Mouse (Mus musculus) Patski (cell line): ENCODE measurements around the gene Rptor. TPM values are rescaled to one million over a fixed set of nuclear protein-coding genes. Genes with fewer than 3 reads are reported as not detected.

Source experiments
- ATAC-seq: fragments of 100-300 bp; one replicate; pipeline ENCODE4 v1.8.0; 2021
- CTCF ChIA-PET: fragments of 350-600 bp; sonication (Branson Sonifier 250); formaldehyde crosslinking; loops from one replicate; lab custom pipeline; 2022; ENCODE audit warnings: inconsistent platforms; lab: Charles Lee
- POLR2A ChIA-PET: fragments of 350-600 bp; sonication (Branson Sonifier 250); formaldehyde crosslinking; loops from one replicate; lab custom pipeline; 2022; ENCODE audit warnings: antibody characterized with exemption, inconsistent platforms; lab: Charles Lee
- DNase-seq: peaks from one replicate; pipeline ENCODE4 v3.0.0-alpha.2; 2011; ENCODE audit warnings: low read depth, low spot score
- H3K27me3 ChIP-seq: fragments of 371-371 bp; one replicate; pipeline ENCODE4 v1.5.1; 2021
- CTCF ChIP-seq: fragments of 100-300 bp; IDR thresholded peaks from one replicate; pipeline ENCODE4 v1.5.1; 2021
- in situ Hi-C: fragments of 300-500 bp; cut with MboI; formaldehyde crosslinking; loops from 3 replicates; pipeline ENCODE4 v1.11.1; 2018; ENCODE audit warnings: low pct_unique_long_range_greater_than_20kb, mixed read lengths
- polyA plus RNA-seq: library from polyadenylated mRNA; unstranded; gene quantifications from one replicate; pipeline ENCODE4 v1.2.3, GENCODE M21; 2021

Gene Rptor
- polyA plus RNA-seq, 1 experiment from 2014 or later: 27.9 TPM

DNA sequence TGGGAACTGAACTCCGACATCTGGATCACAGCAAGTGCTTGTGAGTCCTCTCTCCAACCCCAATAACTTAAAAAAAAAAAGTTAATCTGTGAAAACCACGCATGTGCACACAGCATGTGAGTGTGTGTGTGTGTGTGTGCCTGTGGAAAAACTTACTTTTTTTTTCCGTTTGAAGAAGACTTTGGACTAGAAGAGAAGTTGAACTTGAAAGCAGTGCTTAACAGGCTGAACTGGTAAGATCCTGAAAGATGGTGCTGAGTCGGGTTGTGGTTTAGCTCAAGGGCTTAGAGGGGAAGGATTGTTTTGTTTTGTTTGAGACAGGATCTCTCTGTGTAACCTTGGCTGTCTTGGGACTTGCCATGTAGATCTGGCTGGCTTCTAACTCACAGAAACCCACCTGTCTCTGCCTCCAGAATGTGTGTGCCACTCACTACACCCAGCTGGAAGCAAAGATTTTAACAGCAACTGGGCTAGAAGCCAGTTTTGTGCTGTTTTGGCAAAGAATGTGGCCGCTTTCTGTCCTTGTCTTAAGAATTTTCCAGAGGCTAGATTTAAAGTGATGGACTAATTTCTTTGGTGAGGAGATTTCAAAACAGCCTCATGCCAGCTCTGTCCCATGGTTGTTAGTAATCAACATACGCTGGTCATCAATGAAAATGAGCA, 327.0 kb downstream of the Rptor start:
- ATAC-seq (no peak), DNase-seq (no peak)
- in situ Hi-C loops: no loop called here
- ChIA-PET CTCF (no interaction called here), POLR2A (interaction anchor here (0.6 kb wide), 1 partner anchor 34 kb away, joined by 5 read pairs; no protein-coding TSS in a partner anchor)
- no peaks in the 10 kb centered on the region for H3K27me3 ChIP-seq
- no peak for TF ChIP-seq CTCF

DNA sequence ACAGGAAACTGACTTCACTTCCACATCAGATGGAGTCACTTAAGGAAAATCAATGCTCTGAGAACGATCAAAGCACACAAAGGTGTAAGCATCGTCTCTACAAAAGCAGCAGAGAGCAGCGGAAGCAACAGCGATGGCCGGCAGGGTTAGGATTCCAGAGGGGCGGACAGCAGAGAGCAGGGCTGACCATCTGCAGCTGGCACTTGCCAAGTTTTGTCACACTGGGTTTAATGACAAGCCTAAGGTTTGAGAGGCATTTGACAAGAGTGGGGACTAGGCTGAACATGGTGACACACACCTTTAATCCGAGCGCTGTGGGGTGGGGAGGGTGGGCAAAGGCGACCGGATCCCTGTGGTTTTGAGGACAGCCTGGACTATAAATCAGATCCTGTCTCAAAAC, 329.1 kb downstream of the Rptor start:
- POLR2A ChIA-PET: no interaction called here
- in situ Hi-C loops: no loop called here
- DNase-seq (no peak), ATAC-seq (no peak)
- CTCF ChIA-PET: interaction anchor here (1.1 kb wide), 1 partner anchor 59 kb away, joined by 3 read pairs; no protein-coding TSS in a partner anchor
- no peaks in the 10 kb centered on the region for H3K27me3 ChIP-seq
- no peak for TF ChIP-seq CTCF

GRCm38 (mm10) chr11:119933142-119933541, 330.4 kb downstream of the Rptor start:
- no peaks in the 10 kb centered on the region for H3K27me3 ChIP-seq
- TF ChIP-seq CTCF: no peak
- DNase-seq (peak; percentile 89), ATAC-seq (peak; percentile 86)
- ChIA-PET POLR2A (interaction anchor here (1.0 kb wide), 1 partner anchor 13 kb away, joined by 4 read pairs; no protein-coding TSS in a partner anchor), CTCF (interaction anchor here (1.0 kb wide), 2 partner anchors 46 to 58 kb away, joined by 3 to 6 read pairs; no protein-coding TSS in a partner anchor)
- in situ Hi-C loops: no loop called here

- no peak for TF ChIP-seq CTCF
- ChIA-PET CTCF (interaction anchor here (0.9 to 1.9 kb wide), 7 partner anchors 8 to 68 kb away, joined by 3 to 6 read pairs (median 3); no protein-coding TSS in a partner anchor), POLR2A (interaction anchor here (0.6 to 1.0 kb wide), 3 partner anchors 14 to 153 kb away, joined by 4 to 5 read pairs (median 5); no protein-coding TSS in a partner anchor)
- no peak for ATAC-seq
- in situ Hi-C loops: no loop called here
- no peak for DNase-seq
- no peaks in the 10 kb centered on the region for H3K27me3 ChIP-seq
Measured at GRCm38 (mm10) chr11:119933819-119934583, 331.3 kb downstream of the Rptor start.

- POLR2A ChIA-PET: no interaction called here
- no peak for TF ChIP-seq CTCF
- CTCF ChIA-PET: interaction anchor here (0.6 to 1.9 kb wide), 6 partner anchors 9 to 67 kb away, joined by 3 to 6 read pairs (median 3); no protein-coding TSS in a partner anchor
- no peak for ATAC-seq
- in situ Hi-C loops: no loop called here
- DNase-seq: no peak
- no peaks in the 10 kb centered on the region for H3K27me3 ChIP-seq
Measured at GRCm38 (mm10) chr11:119934773-119935172, 332.1 kb downstream of the Rptor start.

GRCm38 (mm10) chr11:119935457-119935856, 332.8 kb downstream of the Rptor start:
- in situ Hi-C loops: no loop called here
- CTCF ChIA-PET: interaction anchor here (0.6 to 1.9 kb wide), 8 partner anchors 9 to 67 kb away, joined by 3 to 6 read pairs (median 3); no protein-coding TSS in a partner anchor
- TF ChIP-seq CTCF: no peak
- H3K27me3 ChIP-seq: no peaks in the 10 kb centered on the region
- DNase-seq (no peak), ATAC-seq (no peak)
- POLR2A ChIA-PET: no interaction called here

DNA sequence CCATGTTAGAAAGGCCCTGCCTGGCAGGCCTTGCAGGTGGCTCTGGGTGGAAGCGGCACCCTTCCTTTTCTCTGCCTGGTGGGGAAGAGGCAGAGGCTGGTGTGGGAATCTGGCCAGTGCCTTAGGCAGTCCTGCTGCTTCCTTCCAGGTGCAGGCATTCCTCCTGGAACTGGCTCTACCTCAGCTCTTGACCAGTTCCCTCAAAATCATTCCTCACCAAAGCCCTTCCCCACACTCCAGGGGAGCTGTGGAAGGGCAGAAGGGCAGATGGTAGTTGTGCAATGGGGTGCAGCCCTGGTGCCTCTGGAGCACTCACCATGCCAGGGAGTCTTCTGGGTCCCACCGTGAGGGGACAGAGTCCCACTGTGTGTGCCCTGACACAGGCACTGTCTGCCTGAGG, 333.8 kb downstream of the Rptor start:
- H3K27me3 ChIP-seq: no peaks in the 10 kb centered on the region
- in situ Hi-C loops: no loop called here
- no peak for ATAC-seq
- TF ChIP-seq CTCF: no peak
- no peak for DNase-seq
- ChIA-PET CTCF (interaction anchor here (1.0 to 2.8 kb wide), 3 partner anchors 10 to 55 kb away, joined by 3 to 10 read pairs (median 5); no protein-coding TSS in a partner anchor), POLR2A (interaction anchor here (1.0 kb wide), 1 partner anchor 23 kb away, joined by 3 read pairs; the partner anchor contains the start of gene Chmp6)

DNA sequence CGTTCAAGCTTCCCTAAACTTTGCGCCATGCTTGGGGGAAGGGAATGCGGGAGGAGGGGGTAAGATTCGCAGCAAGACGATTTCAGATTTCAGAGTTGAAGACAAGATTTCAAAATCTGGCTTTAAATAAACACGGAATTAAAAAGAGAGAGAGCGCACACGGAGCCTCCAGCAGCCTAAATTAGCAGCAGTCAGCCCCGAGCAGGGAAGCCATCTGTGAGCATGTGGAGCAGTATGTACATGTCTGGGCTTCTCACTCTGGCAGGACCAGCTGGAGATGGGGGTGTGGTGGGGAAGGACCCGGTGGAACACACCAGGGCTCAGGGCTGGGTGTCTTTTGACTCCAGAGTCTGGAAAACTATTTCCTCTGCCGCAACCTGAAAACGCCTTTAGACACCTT, 334.5 kb downstream of the Rptor start:
- TF ChIP-seq CTCF: no peak
- ATAC-seq (no peak), DNase-seq (no peak)
- in situ Hi-C loops: no loop called here
- ChIA-PET POLR2A (interaction anchor here (1.0 kb wide), 1 partner anchor 24 kb away, joined by 3 read pairs; the partner anchor contains the start of gene Chmp6), CTCF (interaction anchor here (1.3 to 2.8 kb wide), 3 partner anchors 11 to 54 kb away, joined by 3 to 10 read pairs (median 5); no protein-coding TSS in a partner anchor)
- H3K27me3 ChIP-seq: no peaks in the 10 kb centered on the region

- POLR2A ChIA-PET: no interaction called here
- CTCF ChIA-PET: interaction anchor here (1.3 to 2.8 kb wide), 2 partner anchors 28 to 54 kb away, joined by 3 to 10 read pairs; no protein-coding TSS in a partner anchor
- no peaks in the 10 kb centered on the region for H3K27me3 ChIP-seq
- ATAC-seq: no peak
- in situ Hi-C loops: no loop called here
- DNase-seq: no peak
- TF ChIP-seq CTCF: no peak
Measured at GRCm38 (mm10) chr11:119937772-119938502, 335.2 kb downstream of the Rptor start.
